Mouse (Mus musculus): ENCODE results near the gene Lrrc14b.

The Lrrc14b gene

GRCm38 (mm10) chr13:74363859-74364235, at the start of gene Lrrc14b:
Gene Lrrc14b (minus strand): TSS chr13:74364005.
- in situ Hi-C loops (cut with MboI; ENCODE audit: low sequenced_read_pairs) = no loop called here

GRCm38 (mm10) chr13:74399298-74399839, 35.6 kb upstream of the Lrrc14b start, which contains the start of gene Ftl1-ps1:
Gene Ftl1-ps1 (plus strand): TSS chr13:74399694.
- in situ Hi-C loops (cut with MboI; ENCODE audit: low sequenced_read_pairs) = no loop called here

GRCm38 (mm10) chr13:74391156-74391555, 27.4 kb upstream of the Lrrc14b start:
- in situ Hi-C loops (cut with MboI; ENCODE audit: low sequenced_read_pairs) = no loop called here

GRCm38 (mm10) chr13:74390371-74390990, 26.7 kb upstream of the Lrrc14b start, which contains the start of gene Zfp72:
Gene Zfp72 (minus strand): TSS chr13:74390836.
- in situ Hi-C loops (cut with MboI; ENCODE audit: low sequenced_read_pairs) = no loop called here

DNA sequence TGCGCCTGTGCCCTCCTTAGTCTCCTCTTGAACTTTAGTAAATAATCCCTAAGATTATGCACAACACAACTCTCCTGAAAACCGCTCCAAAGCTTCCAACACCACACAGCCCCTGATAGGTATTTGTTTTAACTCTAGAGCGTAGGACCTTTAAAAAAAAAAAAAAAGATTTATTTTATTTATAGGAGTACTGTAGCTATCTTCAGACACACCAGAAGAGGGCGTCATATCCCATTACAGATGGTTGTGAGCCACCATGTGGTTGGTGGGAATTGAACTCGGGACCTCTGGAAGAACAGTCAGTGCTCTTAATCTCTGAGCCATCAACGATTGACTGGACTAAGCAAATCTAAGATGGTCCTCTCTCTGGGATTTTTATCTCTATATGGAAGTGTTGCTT, 25.9 kb upstream of the Lrrc14b start:
- in situ Hi-C loops (cut with MboI; ENCODE audit: low sequenced_read_pairs) = no loop called here

- in situ Hi-C loops (cut with MboI; ENCODE audit: low sequenced_read_pairs) = no loop called here
Observed at GRCm38 (mm10) chr13:74382289-74382688, 18.5 kb upstream of the Lrrc14b start.

- in situ Hi-C loops (cut with MboI; ENCODE audit: low sequenced_read_pairs) = no loop called here
Observed at GRCm38 (mm10) chr13:74381533-74382276, 17.9 kb upstream of the Lrrc14b start.

GRCm38 (mm10) chr13:74363176-74363858, 488 bp downstream of the Lrrc14b start:
- in situ Hi-C loops (cut with MboI; ENCODE audit: low sequenced_read_pairs) = no loop called here

- in situ Hi-C loops (cut with MboI; ENCODE audit: low sequenced_read_pairs) = no loop called here
Observed at GRCm38 (mm10) chr13:74362218-74362617, 1.6 kb downstream of the Lrrc14b start.

DNA sequence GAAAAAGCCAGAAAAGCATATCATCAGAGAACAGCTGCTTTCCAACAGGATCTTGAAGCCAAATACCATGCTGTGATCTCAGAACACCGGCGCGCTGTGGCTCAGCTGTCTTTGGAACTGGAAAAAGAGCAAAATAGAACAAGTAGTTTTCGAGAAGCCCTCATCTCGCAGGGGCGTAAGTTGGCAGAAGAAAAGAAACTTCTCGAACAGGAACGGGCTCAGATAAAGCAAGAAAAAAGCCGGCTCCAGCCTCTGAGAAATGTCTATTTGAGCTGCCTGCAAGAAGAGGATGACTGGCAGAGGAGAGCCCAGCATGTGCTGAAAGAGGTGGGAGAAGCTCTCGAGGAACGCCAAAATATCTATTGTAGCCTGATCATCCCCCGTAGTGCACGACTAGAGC, 7.3 kb downstream of the Lrrc14b start:
- in situ Hi-C loops (cut with MboI; ENCODE audit: low sequenced_read_pairs) = no loop called here

DNA sequence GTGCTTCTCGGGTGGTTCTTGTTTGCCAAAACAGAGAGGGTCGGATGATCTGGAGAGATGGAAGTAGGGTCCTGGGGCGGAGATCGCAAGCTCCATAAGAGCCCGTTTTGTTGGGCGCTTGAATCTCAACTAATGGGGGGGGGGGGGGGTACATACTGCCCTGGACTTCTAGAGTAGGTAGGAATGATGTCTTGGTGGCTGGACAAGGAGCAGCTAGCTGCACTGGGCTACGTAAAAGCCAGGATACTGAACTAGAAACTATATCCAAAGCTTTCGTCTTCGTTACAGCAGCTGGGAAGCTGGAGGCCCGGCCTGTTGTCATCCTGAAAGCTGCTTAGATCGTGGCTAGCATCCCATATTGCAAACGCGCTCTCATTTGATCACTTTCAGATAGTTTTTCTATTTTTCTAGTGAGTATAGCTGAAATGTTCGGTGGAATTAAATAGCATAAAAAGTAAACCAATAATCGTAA, 13.3 kb downstream of the Lrrc14b start:
- in situ Hi-C loops (cut with MboI; ENCODE audit: low sequenced_read_pairs) = no loop called here

- in situ Hi-C loops (cut with MboI; ENCODE audit: low sequenced_read_pairs) = loop anchor here (25.0 kb wide), 1 partner anchor 163 kb away; no protein-coding TSS in a partner anchor
Observed at GRCm38 (mm10) chr13:74349566-74350434, 14.0 kb downstream of the Lrrc14b start, which contains the start of the genes Sdha and Ccdc127. Gene Sdha (minus strand): TSS chr13:74350280. Gene Ccdc127 (plus strand): TSS chr13:74350309.

GRCm38 (mm10) chr13:74341036-74341435, 22.8 kb downstream of the Lrrc14b start:
- in situ Hi-C loops (cut with MboI; ENCODE audit: low sequenced_read_pairs) = loop anchor here (25.0 kb wide), 1 partner anchor 171 kb away; no protein-coding TSS in a partner anchor

DNA sequence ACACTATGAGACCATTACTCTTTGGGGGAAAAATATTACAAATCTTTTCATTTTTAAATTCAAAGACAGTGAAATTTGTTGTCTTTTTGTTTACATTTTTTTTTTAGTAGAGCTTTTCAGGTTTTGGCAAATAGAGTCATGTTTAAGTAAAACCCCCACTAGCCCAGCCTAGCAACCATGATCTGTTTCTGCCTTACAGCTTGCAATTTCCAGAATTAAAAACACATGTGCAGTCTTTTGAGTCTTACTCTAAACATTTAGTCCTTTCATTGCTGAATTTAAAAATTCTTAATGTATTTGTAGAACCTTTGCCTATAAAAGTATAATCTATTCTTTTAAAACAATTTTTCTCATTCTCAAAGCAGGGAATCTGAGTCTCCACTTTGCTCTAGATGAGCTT, 34.5 kb downstream of the Lrrc14b start:
- in situ Hi-C loops (cut with MboI; ENCODE audit: low sequenced_read_pairs) = loop anchor here (25.0 kb wide), 1 partner anchor 183 kb away; no protein-coding TSS in a partner anchor

DNA sequence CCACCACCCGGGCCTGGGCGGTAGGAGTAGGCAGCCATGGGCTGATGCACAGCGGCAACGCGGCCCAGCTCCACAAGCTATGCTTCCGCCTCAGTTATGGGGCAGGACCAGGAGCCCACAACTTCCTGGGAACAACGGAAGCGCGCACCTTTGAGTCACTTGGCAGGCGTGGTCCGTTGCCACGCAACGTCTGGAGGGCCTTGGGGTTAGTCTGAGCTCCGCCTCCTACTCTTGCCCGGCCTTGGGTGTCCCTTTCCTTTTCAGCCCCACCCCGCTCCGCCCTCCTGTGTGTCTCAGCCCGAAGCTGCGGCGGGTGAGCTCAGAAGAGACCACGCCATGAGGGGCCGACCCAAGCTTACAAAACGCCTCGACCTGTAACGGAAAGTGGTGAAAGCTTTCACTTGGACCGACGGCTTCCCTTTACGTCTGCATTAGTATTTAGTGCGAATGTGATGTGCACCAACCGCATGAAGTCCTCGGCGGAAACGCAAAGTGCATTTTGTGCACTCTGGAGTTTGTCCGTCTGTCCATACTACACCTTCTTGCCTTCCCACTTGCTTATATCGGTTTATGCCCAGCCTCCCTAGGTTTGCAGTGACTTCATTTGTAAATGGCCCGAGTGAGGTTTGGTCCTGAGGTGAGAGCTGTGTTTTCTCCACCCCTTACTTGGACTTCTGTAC, 46.5 kb downstream of the Lrrc14b start, which contains the start of gene Pdcd6:
Gene Pdcd6, minus strand, starts transcription at position 411 of the 680 bp plus-strand sequence.
- in situ Hi-C loops (cut with MboI; ENCODE audit: low sequenced_read_pairs) = no loop called here

DNA sequence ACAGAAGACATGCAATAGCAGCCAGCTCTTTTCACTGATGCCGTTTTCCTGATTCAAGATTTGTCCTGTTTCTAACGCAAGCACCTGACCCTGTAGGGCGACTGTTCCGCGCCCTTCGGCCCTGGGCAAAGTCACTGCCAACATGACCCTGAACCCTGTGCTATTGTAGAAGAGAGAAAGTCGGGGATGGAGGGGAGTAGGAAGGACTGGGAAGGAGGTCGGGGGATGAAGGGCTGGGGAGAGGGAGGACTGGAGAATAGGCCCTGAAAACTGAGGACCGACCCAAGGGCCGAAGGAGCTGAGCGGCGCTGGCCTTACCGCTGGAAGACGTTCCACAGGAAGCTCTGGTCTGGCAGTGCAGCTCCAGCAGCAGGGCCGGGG, 47.0 kb downstream of the Lrrc14b start:
- in situ Hi-C loops (cut with MboI; ENCODE audit: low sequenced_read_pairs) = no loop called here

DNA sequence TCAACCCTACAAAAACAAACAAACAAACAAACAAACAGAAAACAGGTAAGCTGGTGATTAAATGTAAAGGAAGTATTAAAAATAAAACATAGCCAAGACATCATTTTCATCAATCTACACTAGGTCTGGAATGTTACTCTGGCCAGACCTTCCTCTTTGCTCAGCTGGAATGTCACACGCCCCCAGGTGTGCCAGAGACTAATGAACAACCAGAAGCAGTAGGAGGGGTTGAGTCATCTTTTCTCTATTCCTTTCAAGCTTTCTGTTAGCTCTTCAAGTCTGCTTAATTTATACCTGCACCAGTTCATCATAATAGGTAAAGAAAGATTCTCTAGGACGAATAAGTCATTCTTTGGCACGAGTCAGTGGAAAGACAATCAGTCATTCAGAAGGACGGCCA, 47.4 kb downstream of the Lrrc14b start:
- in situ Hi-C loops (cut with MboI; ENCODE audit: low sequenced_read_pairs) = no loop called here

DNA sequence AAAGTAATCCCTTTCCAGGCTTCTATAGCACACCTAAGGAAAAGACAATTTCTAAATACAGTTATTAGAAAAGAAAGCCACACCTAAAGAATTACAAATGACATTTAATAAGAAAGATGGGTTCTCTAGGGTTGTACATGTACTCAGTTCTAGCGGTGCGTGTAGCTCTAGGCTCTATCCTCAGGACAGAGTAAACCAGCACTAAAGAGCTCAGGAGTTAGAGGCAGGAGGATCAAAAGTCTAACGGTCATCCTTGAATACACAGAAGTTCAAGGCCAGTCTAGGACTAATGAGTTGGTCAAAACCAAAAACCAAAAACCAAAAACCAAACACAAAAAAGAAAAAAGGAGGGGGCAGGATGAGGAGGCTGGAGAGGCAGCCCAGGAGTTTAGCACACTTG, 49.2 kb downstream of the Lrrc14b start:
- in situ Hi-C loops (cut with MboI; ENCODE audit: low sequenced_read_pairs) = no loop called here
